Mouse (Mus musculus): Measurements from ENCODE around the gene Mmaa. TPM values are rescaled to one million over a fixed set of nuclear protein-coding genes. Genes with fewer than 3 reads are reported as not detected.

Mmaa gene
- polyA plus RNA-seq, 1 experiment = 4.1 TPM

DNA sequence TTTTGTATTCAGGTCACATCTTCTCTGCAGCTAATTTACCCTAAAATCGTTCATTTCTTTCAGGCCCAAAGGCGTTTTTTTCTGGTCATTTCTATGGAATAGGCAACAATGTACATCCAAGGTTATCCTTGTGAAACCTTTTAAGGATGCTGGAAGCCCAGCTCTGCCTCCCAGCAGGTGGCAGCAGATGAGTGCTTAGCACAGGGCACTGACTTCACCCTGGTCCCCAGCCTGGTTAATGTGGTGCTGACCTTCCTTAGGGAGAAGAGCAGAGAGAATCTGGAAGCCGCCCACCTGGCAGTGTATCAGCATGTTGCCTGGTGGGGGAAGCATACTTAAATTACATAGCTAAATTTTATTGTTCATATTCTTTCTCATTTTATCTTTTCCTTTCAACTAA lies 3.0 kb upstream of the Mmaa start:
- Histone ChIP-seq H3K79me2 (ENCODE audit: control insufficient read depth, insufficient read depth) (no peaks in the 10 kb centered on the region), H3K27me3 (ENCODE audit: control insufficient read depth, insufficient read depth, insufficient read length) (no peaks in the 10 kb centered on the region), H3K36me3 (ENCODE audit: control insufficient read depth, insufficient read depth) (no peaks in the 10 kb centered on the region), H3ac (ENCODE audit: control insufficient read depth, insufficient read length, low read depth) (no peak overlapping the region), H3K4me3 (ENCODE audit: insufficient read depth, poor library complexity, severe bottlenecking) (no peak overlapping the region), H3K79me3 (ENCODE audit: low read depth) (no peaks in the 10 kb centered on the region)
- TF ChIP-seq CTCF (IDR thresholded peaks at IDR 0.05; ENCODE audit: control insufficient read depth, insufficient read depth, insufficient read length) (peak; percentile 67), CEBPB (IDR thresholded peaks at IDR 0.05; ENCODE audit: low read depth) (no peak)

DNA sequence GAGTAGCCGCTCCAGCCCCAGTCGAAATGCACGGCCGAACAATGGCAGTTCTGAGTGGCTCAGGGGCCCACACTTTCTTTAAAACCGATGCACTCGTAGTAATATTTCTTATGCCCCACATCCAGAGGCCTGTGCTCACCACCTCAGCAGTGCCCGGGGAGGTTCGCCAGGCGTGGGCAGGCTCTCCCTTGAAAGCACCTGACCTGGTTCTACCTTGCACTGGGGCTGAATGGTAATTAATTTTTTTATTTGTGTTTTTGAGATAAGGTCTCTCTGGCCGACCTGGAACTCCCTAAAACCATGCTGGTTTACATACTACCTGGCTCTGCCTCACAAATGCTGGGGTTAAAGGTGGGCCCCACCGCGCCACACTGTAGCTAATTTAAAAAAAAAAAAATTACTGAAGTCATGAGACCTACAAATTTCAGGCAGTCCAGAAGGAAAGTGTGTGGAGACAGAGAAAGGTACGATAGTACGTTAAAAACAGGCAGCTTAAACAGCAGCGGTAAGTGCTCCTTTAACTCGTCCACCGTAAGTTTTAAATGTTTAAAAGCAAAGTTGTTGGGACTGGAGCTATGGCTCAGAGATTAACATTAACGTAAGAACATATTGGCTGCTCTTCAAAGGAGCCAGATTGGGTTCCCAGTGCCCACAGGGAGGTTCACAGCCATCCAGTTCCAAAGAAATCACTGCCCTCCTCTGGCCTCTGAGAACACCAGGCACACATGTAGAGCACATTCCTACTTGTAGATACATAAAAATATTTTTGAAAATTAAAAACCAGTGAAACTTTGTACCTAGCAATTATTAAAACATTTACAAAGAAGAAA lies 754 bp upstream of the Mmaa start:
- Histone ChIP-seq H3K79me2 (ENCODE audit: control insufficient read depth, insufficient read depth) (no peaks in the 10 kb centered on the region), H3K4me3 (ENCODE audit: insufficient read depth, poor library complexity, severe bottlenecking) (peak overlapping the region; percentile 39), H3ac (ENCODE audit: control insufficient read depth, insufficient read length, low read depth) (peak overlapping the region; percentile 77), H3K36me3 (ENCODE audit: control insufficient read depth, insufficient read depth) (no peaks in the 10 kb centered on the region), H3K27me3 (ENCODE audit: control insufficient read depth, insufficient read depth, insufficient read length) (no peaks in the 10 kb centered on the region), H3K79me3 (ENCODE audit: low read depth) (no peaks in the 10 kb centered on the region)
- TF ChIP-seq MYOD1 (IDR thresholded peaks at IDR 0.05; ENCODE audit: control insufficient read depth, insufficient read length, low read depth) = no peak
- TF ChIP-seq FOSL1 (IDR thresholded peaks at IDR 0.05; ENCODE audit: insufficient read depth, low read length, poor library complexity, severe bottlenecking) = no peak
- no peak for TF ChIP-seq CTCF (IDR thresholded peaks at IDR 0.05; ENCODE audit: control insufficient read depth, insufficient read depth, insufficient read length)
- TF ChIP-seq MAX (IDR thresholded peaks at IDR 0.05) = no peak
- no peak for TF ChIP-seq USF1 (IDR thresholded peaks at IDR 0.05; ENCODE audit: low read depth)
- no peak for TF ChIP-seq MYOG (IDR thresholded peaks at IDR 0.05; ENCODE audit: control insufficient read depth, extremely low read depth, insufficient read length)
- TF ChIP-seq CEBPB (IDR thresholded peaks at IDR 0.05; ENCODE audit: low read depth) = no peak

DNA sequence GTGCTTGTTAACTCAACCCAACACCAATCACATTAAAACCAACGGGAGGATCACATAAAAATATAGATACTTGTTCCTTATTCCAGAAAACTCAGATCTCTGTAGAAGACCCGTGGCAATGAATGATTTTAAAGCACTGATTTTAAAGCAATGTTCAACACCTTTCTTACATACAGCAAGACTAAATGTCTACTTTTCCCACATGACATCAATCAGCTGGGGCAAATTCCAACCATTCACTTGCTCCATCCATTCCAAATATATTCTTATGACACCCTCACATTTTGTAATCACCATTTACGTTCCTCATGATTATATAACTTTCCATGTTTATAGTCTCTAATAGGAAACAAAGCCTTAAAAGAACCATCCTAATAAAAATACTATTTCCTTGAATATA lies 896 bp downstream of the Mmaa start:
- TF ChIP-seq MAX (IDR thresholded peaks at IDR 0.05) (no peak), USF1 (IDR thresholded peaks at IDR 0.05; ENCODE audit: low read depth) (no peak), MYOG (IDR thresholded peaks at IDR 0.05; ENCODE audit: control insufficient read depth, extremely low read depth, insufficient read length) (no peak), CEBPB (IDR thresholded peaks at IDR 0.05; ENCODE audit: low read depth) (no peak), FOSL1 (IDR thresholded peaks at IDR 0.05; ENCODE audit: insufficient read depth, low read length, poor library complexity, severe bottlenecking) (no peak), CTCF (IDR thresholded peaks at IDR 0.05; ENCODE audit: control insufficient read depth, insufficient read depth, insufficient read length) (no peak), MYOD1 (IDR thresholded peaks at IDR 0.05; ENCODE audit: control insufficient read depth, insufficient read length, low read depth) (no peak)
- peak overlapping the region; percentile 42 for H3K4me3 ChIP-seq (ENCODE audit: insufficient read depth, poor library complexity, severe bottlenecking)

DNA sequence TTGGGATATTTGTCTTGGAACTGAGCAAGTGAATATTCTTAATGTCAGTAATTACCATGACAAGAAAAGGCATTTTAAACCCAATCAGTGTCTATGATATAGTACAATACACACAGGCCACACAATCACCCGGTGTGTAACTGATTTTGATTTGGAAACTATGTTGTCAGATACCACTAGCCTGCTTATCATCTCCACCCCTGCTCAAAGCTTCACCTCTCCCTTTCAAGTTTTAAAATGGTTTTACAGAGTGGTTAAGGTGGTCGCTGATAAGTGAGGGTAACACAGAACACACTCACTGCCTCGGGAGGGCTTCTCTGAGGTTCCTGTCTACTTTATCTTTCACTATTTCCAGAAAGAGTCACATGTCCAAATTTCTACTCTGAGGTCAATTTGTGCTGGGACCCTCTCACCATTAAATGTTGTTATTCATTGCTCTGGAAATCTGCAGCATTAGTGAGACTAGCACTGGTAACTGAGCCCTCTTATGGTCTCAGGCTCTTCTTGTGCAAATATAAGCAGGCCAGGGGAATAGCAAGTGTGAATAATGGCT lies 1.9 kb downstream of the Mmaa start:
- TF ChIP-seq MAX (IDR thresholded peaks at IDR 0.05) (no peak), FOSL1 (IDR thresholded peaks at IDR 0.05; ENCODE audit: insufficient read depth, low read length, poor library complexity, severe bottlenecking) (no peak), USF1 (IDR thresholded peaks at IDR 0.05; ENCODE audit: low read depth) (no peak), MYOG (IDR thresholded peaks at IDR 0.05; ENCODE audit: control insufficient read depth, extremely low read depth, insufficient read length) (no peak), CEBPB (IDR thresholded peaks at IDR 0.05; ENCODE audit: low read depth) (no peak), MYOD1 (IDR thresholded peaks at IDR 0.05; ENCODE audit: control insufficient read depth, insufficient read length, low read depth) (no peak), CTCF (IDR thresholded peaks at IDR 0.05; ENCODE audit: control insufficient read depth, insufficient read depth, insufficient read length) (no peak)
- no peaks in the 10 kb centered on the region for H3K79me3 ChIP-seq (ENCODE audit: low read depth)
- H3K36me3 ChIP-seq (ENCODE audit: control insufficient read depth, insufficient read depth) = no peaks in the 10 kb centered on the region
- H3K79me2 ChIP-seq (ENCODE audit: control insufficient read depth, insufficient read depth) = no peaks in the 10 kb centered on the region
- no peaks in the 10 kb centered on the region for H3K27me3 ChIP-seq (ENCODE audit: control insufficient read depth, insufficient read depth, insufficient read length)
- no peak overlapping the region for H3K4me3 ChIP-seq (ENCODE audit: insufficient read depth, poor library complexity, severe bottlenecking)
- H3ac ChIP-seq (ENCODE audit: control insufficient read depth, insufficient read length, low read depth) = no peak overlapping the region

More for the DNA sequence above, 896 bp downstream of the Mmaa start:
- H3ac ChIP-seq (ENCODE audit: control insufficient read depth, insufficient read length, low read depth) = peak overlapping the region; percentile 24
- H3K27me3 ChIP-seq (ENCODE audit: control insufficient read depth, insufficient read depth, insufficient read length) = no peaks in the 10 kb centered on the region
- no peaks in the 10 kb centered on the region for H3K79me3 ChIP-seq (ENCODE audit: low read depth)
- H3K36me3 ChIP-seq (ENCODE audit: control insufficient read depth, insufficient read depth) = no peaks in the 10 kb centered on the region
- H3K79me2 ChIP-seq (ENCODE audit: control insufficient read depth, insufficient read depth) = no peaks in the 10 kb centered on the region

DNA sequence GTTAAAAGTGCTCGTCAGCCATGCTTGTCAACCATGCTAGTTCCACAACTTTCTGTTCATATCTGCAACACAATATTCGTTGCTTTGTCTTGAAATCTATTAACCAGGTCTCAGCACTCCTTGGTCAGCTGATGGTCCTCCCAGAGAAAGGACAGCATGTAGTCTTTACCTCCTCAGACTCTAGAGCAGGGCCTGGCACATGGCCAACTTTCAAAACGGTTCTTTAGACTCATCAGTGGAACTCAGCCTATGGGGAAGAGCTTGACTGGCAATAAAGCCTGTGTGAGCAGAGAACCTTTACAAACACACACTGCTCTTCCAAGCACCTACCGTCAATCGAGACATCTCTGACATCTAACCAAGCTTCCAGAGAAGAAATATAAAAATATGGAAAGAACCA lies 5.1 kb downstream of the Mmaa start:
- Histone ChIP-seq H3K79me2 (ENCODE audit: control insufficient read depth, insufficient read depth) (no peaks in the 10 kb centered on the region), H3K4me3 (ENCODE audit: insufficient read depth, poor library complexity, severe bottlenecking) (no peak overlapping the region), H3ac (ENCODE audit: control insufficient read depth, insufficient read length, low read depth) (no peak overlapping the region), H3K79me3 (ENCODE audit: low read depth) (no peaks in the 10 kb centered on the region), H3K27me3 (ENCODE audit: control insufficient read depth, insufficient read depth, insufficient read length) (no peaks in the 10 kb centered on the region), H3K36me3 (ENCODE audit: control insufficient read depth, insufficient read depth) (no peaks in the 10 kb centered on the region)
- TF ChIP-seq MYOD1 (IDR thresholded peaks at IDR 0.05; ENCODE audit: control insufficient read depth, insufficient read length, low read depth) (no peak), FOSL1 (IDR thresholded peaks at IDR 0.05; ENCODE audit: insufficient read depth, low read length, poor library complexity, severe bottlenecking) (no peak), CEBPB (IDR thresholded peaks at IDR 0.05; ENCODE audit: low read depth) (no peak), MAX (IDR thresholded peaks at IDR 0.05) (no peak), USF1 (IDR thresholded peaks at IDR 0.05; ENCODE audit: low read depth) (no peak), MYOG (IDR thresholded peaks at IDR 0.05; ENCODE audit: control insufficient read depth, extremely low read depth, insufficient read length) (no peak), CTCF (IDR thresholded peaks at IDR 0.05; ENCODE audit: control insufficient read depth, insufficient read depth, insufficient read length) (no peak)
